Mouse (Mus musculus) inflammation-experienced regulatory T-cells, adult 16 weeks (primary cell): ENCODE measurements around the gene Gm17079. TPM values are rescaled to one million over a fixed set of nuclear protein-coding genes. Genes with fewer than 3 reads are reported as not detected.

Source experiments
- polyA plus RNA-seq: library from polyadenylated mRNA; unstranded; fragments of 100-300 nt; shearing (Covaris generic); gene quantifications from one replicate; pipeline ENCODE4 v1.2.1, GENCODE M21; 2017

Gene Gm17079
- polyA plus RNA-seq = not detected

GRCm38 (mm10) chr14:51695368-51695767 is at the start of gene Gm17079:
Gene Gm17079, minus strand, starts transcription at chr14:51695468.

GRCm38 (mm10) chr14:51717083-51717482 is 21.8 kb upstream of the Gm17079 start, which contains the start of gene Gm5800:
Gene Gm5800, minus strand, starts transcription at chr14:51717183.

Other genes with a start within 250 kb of the Gm17079 start
- not detected for gene Vmn2r89, start 243.6 kb downstream of the Gm17079 start, polyA plus RNA-seq
- not detected for gene Gm5622, start 142.7 kb downstream of the Gm17079 start, polyA plus RNA-seq
- gene Gm17175, start 121.4 kb downstream of the Gm17079 start, polyA plus RNA-seq = not detected
- gene Gm17174, start 103.3 kb downstream of the Gm17079 start, polyA plus RNA-seq = not detected
- gene Gm17078, start 84.2 kb downstream of the Gm17079 start, polyA plus RNA-seq = not detected
- gene Gm4181, start 59.8 kb downstream of the Gm17079 start, polyA plus RNA-seq = not detected
- gene Gm5800, start 21.7 kb upstream of the Gm17079 start, polyA plus RNA-seq = not detected
- not detected for gene Ang4, start 78.1 kb upstream of the Gm17079 start, polyA plus RNA-seq
- gene AY358078, start 104.6 kb upstream of the Gm17079 start, polyA plus RNA-seq = not detected
- gene Ear6, start 158.2 kb upstream of the Gm17079 start, polyA plus RNA-seq = not detected
- 110 TPM for gene Mettl17, start 189.4 kb upstream of the Gm17079 start, polyA plus RNA-seq
- 0.46 TPM for gene Slc39a2, start 197.4 kb upstream of the Gm17079 start, polyA plus RNA-seq
- 47.0 TPM for gene Ndrg2, start 218.7 kb upstream of the Gm17079 start, polyA plus RNA-seq
- gene Tppp2, start 223.0 kb upstream of the Gm17079 start, polyA plus RNA-seq = not detected
- not detected for gene Rnase13, start 227.3 kb upstream of the Gm17079 start, polyA plus RNA-seq